Mouse (Mus musculus): ENCODE measurements around the gene Pdcd7.

The Pdcd7 gene

DNA sequence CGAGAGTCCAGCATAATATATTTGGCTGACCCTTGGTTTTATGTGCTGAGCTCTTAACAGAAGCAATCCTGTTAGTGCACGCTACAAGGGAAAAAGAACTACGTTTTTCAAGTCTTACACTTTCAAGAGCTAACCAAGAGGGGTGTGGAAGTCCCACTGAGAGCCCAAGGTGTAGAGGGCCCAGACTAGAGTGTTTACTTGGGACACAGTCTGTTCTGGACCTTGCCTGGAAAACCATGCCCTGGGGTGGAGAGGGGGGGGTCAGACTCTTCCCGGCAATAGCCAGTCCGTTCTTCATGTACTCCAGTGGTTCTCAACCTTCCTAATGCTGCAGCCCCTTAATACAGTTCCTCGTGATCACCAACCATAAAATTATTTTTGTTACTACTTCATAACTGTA lies 54.0 kb downstream of the Pdcd7 start:
- no peak for DNase-seq

DNA sequence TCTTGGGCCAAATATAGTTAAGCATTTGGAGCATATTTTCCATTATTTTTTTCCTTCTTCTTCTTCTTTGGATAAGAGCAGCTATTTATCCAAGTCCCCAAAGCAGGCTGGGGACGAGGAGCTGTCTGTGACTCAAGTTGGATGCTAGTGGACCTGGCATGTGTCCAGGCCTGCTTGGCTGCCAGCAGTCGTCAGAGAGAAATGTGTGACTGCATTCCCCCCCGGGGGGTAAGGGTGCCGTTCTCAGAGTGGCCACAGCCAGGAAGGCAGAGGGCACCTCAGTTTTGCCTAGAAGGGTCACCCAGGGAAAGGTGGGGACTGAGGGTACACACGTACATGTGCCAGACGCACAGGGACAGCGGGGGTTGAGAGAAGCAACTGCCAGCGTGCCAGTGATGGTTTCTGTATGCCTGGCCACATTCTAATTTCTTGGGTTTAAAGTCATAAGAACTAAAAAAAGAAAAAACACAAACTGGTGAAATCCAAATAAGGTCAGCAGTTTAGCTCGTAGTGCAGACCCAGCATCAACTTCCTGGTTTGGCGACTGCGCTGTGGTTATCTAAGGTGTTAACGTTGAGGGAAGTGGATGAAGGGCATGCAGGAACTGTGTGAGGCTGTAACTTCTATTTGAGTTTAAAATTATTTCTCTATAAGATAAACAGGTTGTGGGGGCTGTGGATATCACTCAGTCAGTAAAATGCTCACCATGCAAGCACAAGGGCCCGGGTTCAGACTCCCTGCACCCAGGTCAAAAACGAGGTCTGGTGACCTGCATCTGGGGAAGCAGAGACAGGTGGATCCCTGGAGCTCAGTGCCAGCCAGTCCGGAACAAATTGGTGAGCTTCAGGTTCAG lies 58.7 kb downstream of the Pdcd7 start:
- peak; percentile 88 to 91 for DNase-seq

DNA sequence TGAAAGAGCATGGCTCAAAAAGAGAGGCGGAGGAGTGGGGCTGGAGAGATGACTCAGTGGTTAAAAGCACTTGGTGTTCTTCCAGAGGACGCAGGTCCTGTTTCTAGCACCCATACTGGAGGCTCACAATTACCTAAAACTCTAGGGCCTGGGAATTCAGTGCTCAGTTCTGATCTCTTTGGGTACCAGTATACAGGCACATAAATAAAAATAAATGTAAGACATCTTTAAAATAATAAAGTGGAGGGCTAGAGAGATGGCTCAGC lies 59.2 kb downstream of the Pdcd7 start:
- DNase-seq: no peak

DNA sequence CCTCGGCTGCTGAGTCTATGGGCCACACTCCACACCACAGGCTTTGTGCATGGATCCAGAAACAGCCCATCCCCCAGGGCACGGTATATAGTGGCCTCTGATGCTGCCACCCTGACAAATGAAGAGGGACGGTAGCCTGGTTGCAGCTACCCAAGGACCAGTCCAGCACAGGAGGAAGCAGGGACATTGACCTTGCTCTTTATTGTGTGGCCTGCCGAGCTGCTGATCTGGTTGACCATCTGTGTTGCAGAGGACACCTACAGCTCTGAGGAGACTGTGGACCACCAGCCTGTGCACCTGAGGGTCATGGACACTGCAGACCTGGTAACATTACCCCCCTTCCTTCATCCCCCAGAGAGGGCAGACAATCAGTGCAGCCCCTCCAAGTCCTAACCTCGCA lies 61.4 kb downstream of the Pdcd7 start:
- no peak for DNase-seq

DNA sequence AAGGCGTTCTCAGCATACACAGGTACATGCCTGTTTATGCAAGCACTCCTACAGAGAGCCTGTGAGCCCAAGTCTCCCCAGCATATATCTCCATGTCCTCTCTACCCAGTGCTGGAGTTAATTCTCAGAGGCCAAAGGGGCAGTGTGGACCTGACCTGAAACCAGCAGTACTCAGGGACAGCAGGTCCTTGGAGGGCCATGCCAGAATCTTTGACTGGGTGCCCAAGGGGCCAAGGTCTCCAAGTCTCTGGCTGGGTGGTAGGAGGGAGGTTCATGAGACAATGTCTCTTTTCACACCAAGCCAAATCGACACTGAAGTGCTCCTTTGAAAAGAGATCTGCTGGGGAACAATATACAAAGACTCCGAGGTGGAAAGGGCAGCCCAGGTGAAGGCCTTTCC lies 62.0 kb downstream of the Pdcd7 start:
- DNase-seq: peak; percentile 56 to 89

DNA sequence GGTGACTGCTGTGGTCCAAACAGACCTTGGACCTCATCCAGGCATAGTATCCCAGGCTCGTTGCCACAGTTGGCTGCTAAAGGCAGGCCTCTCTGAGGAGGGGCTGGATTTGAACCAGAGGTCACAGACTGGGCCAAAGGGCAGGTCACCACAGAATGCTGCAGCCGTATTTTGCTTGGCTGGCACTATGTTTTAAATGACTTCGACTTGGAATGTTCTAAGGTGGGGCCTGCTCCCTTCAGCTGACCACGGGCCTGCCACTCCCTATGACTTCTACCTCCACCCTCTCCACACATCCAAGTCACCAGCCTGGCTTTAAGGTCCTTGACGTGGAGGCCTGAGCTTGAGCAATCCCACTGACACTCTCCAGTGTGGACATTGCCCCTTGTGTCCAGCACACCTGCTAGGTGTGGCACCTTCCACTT lies 63.0 kb downstream of the Pdcd7 start:
- DNase-seq: peak; percentile 89 to 94

All from kidney, postnatal 25 days (tissue).